Mouse (Mus musculus) kidney, adult 18-20 months (tissue): ENCODE data around the gene Erfe.

ENCODE experiments used
- DNase-seq: peaks from one replicate; pipeline ENCODE4 v3.0.0; 2021

Erfe gene

GRCm38 (mm10) chr1:91380453-91381090 is 14.3 kb downstream of the Erfe start:
- peak; percentile 81 for DNase-seq

- no peak for DNase-seq
These were observed 14.9 kb downstream of the Erfe start for GRCm38 (mm10) chr1:91381091-91381471.

DNA sequence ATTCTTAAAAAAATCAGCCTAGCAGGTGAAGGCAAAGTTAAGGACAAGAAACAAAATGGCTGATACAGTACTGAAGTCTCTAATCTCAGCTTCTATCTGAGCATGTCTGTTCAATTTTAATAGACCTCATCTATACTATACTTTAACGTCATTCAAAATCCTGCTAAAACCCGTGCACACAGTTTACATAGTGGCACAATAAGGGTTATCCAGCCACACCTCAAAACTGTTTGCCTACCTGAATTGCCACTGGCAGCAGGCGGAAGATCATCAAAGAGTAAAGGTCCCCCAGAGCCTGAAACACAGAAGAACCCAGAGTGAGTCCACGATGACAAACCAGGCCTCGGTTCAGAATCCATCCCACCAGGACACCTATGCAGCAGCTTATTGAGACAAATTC is 24.1 kb downstream of the Erfe start:
- no peak for DNase-seq

DNA sequence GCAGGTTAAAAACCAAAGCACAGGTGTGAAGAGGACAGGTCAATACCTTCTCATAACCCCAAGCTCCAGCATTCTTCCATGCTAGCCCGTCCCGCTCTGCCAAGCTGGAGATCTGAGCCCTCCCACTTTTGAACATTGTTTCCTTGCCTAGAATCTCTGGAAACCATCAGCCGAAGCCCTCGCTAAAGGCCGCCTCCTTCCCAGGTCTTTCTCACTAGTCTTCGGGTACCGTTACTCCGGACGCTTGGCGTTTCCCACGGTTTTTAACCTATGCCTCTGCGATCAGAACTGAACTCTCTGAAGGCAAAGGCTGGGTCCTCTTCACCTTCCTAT is 31.7 kb downstream of the Erfe start:
- peak; percentile 32 for DNase-seq

GRCm38 (mm10) chr1:91398260-91399062 is 32.2 kb downstream of the Erfe start, which contains the start of gene Ilkap:
Ilkap (minus strand) TSS chr1:91398815.
- DNase-seq = peak; percentile 85

GRCm38 (mm10) chr1:91404976-91405375 is 38.7 kb downstream of the Erfe start:
- DNase-seq = no peak

GRCm38 (mm10) chr1:91405406-91406169 is 39.4 kb downstream of the Erfe start:
- no peak for DNase-seq

DNA sequence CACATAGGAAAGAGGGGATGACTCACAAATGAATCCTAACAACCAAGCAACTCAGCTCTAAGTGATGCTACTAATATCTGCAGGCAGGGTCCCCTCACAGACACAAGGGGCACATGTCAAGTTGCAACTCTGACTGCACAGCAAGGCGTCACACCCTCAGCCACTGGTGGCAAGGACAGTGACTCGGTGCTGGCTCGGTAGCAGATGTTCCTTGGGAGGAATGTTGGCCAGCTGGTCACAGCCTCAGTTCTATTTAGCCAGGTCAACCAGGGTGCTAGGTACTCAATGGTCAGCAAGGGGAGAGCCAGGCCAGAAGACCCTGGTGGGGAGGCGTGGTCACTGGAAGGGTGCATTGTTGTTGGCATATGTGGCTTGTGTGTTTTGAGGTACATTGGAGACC is 41.6 kb downstream of the Erfe start:
- DNase-seq = no peak

GRCm38 (mm10) chr1:91411631-91412285 is 45.5 kb downstream of the Erfe start:
- no peak for DNase-seq

DNA sequence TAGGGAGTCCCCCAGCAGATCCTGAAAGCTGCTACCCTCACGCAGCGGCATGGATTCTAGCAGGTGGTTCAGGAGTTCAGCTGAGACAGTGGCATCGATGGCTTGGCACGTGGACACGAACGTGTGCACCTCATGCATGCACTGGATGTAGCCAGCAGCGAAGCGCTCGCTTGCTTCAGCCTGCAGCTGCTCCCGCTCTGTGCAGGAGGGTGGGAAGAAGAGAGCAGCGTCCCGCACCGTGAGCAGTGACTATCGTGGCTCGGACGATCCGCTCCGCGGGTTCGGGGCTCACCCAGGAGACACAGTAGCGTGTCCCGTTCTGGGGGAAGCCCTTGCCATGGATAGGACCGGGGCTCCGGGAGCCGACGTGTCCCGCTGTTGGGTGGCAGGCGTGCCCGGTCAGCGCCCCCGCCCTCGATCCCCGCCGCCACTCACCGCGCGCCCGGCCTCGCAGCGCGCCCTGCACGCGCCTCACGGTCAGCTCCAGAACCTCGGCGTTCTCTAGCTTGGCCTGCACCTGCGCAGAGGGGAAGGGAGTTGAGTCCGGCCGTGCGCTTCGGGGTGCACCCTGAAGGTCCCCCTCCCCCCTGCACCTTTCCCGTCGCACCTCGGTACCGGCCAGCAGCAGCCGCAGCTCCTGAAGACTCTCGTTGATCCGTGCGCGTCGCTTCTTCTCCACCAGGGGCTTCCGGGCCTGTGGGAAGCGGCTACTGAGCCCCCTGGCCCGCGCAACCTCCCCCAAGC is 46.2 kb downstream of the Erfe start:
- no peak for DNase-seq

GRCm38 (mm10) chr1:91413030-91413506 is 46.8 kb downstream of the Erfe start:
- peak; percentile 93 for DNase-seq

GRCm38 (mm10) chr1:91413536-91413897 is 47.3 kb downstream of the Erfe start:
- DNase-seq = peak; percentile 82

GRCm38 (mm10) chr1:91413898-91414594 is 47.8 kb downstream of the Erfe start, which contains the start of gene Hes6:
Hes6 (minus strand) TSS chr1:91414038.
- peak; percentile 76 for DNase-seq

DNA sequence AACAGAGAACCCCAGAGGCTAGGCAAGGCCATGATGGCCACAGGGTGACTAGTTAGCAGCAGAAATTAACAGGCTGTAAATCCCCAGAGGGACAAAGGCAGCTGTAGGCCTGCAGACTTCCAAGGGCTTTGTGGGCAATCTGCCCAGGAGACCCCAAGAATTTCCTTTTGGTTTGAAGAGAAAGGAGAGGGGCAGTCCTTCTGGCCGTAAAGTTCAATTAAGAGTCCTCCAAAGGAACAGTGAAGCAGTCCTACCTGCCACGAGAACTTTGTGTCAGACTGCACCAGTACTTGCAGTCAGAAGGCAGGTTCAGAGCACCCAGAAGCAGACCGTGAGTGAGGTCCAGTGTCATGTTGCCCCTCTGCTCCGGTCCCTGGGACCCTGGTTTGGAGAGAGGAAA is 48.7 kb downstream of the Erfe start:
- DNase-seq = no peak

- DNase-seq = no peak
These were observed 49.1 kb downstream of the Erfe start for GRCm38 (mm10) chr1:91415311-91415710.

GRCm38 (mm10) chr1:91417991-91418390 is 51.8 kb downstream of the Erfe start:
- no peak for DNase-seq

GRCm38 (mm10) chr1:91419862-91420600 is 53.8 kb downstream of the Erfe start:
- no peak for DNase-seq

GRCm38 (mm10) chr1:91420601-91421065 is 54.4 kb downstream of the Erfe start:
- DNase-seq = no peak
